Mouse (Mus musculus) kidney, embryonic 14.5 days (tissue): ENCODE results near the gene Plvap. TPM values are rescaled to one million over a fixed set of nuclear protein-coding genes. Genes with fewer than 3 reads are reported as not detected.

Experiments used
- ATAC-seq: fragments of 200-750 bp; cut with Nextera tagmentation; 2 replicates; pipeline ENCODE4 v1.8.0; 2017; ENCODE audit warnings: moderate number of reproducible peaks, mild to moderate bottlenecking, moderate TSS enrichment, moderate library complexity; ENCODE audit not compliant: low FRiP score, low TSS enrichment
- H3K27ac ChIP-seq: fragments of 300-500 bp; sonication (generic); 2 replicates; pipeline ENCODE4 v1.5.1; 2014; ENCODE audit warnings: low read depth, mild to moderate bottlenecking, low read length, moderate library complexity, mixed read lengths
- H3K27me3 ChIP-seq: fragments of 300-500 bp; sonication (generic); 2 replicates; pipeline ENCODE4 v1.6.1; 2014; ENCODE audit warnings: mild to moderate bottlenecking, low read length; ENCODE audit not compliant: control insufficient read depth, insufficient read depth
- H3K36me3 ChIP-seq: fragments of 300-500 bp; sonication (generic); 2 replicates; pipeline ENCODE4 v1.6.1; 2014; ENCODE audit warnings: low read length, mixed read lengths; ENCODE audit not compliant: control insufficient read depth, insufficient read depth
- H3K4me1 ChIP-seq: fragments of 300-500 bp; sonication (generic); 2 replicates; pipeline ENCODE4 v1.6.1; 2014; ENCODE audit warnings: low read length, mixed read lengths; ENCODE audit not compliant: control insufficient read depth, insufficient read depth
- H3K4me2 ChIP-seq: fragments of 300-500 bp; sonication (generic); replicated peaks from 2 replicates; pipeline ENCODE4 v1.6.1; 2014; ENCODE audit warnings: low read depth, mild to moderate bottlenecking, low read length
- H3K4me3 ChIP-seq: fragments of 300-500 bp; sonication (generic); 2 replicates; pipeline ENCODE4 v1.5.1; 2014; ENCODE audit warnings: mild to moderate bottlenecking, low read length
- H3K9ac ChIP-seq: fragments of 300-500 bp; sonication (generic); 2 replicates; pipeline ENCODE4 v1.6.1; 2014; ENCODE audit warnings: low read depth, mild to moderate bottlenecking, low read length, moderate library complexity
- H3K9me3 ChIP-seq: fragments of 300-500 bp; sonication (generic); 2 replicates; pipeline ENCODE4 v1.6.1; 2016; ENCODE audit warnings: low read length; ENCODE audit not compliant: control insufficient read depth
- WGBS: fragments of 180-500 bp; shearing (Covaris S2); extraction: QIAGEN DNeasy Blood & Tissue Kit; methylation state at CpG from one replicate; pipeline ENCODE4 v1.1.7; 2014; 5-methylcytosine and 5-hydroxymethylcytosine counted together
- polyA plus RNA-seq: library from polyadenylated mRNA; unstranded; fragments of >200 nt; fragmentation: Nextera tagmentation; extraction: Ambion mirVana; gene quantifications from 2 replicates; pipeline ENCODE4 v1.2.1, GENCODE M21; 2014

Plvap gene
- polyA plus RNA-seq, 1 experiment from 2014 or later, result 123 TPM

- no peak overlapping the region for H3K9ac ChIP-seq
- H3K4me2 ChIP-seq, result no peak overlapping the region
- no peaks in the 10 kb centered on the region for H3K4me1 ChIP-seq
- H3K36me3 ChIP-seq, result no peaks in the 10 kb centered on the region
- WGBS, result 14% methylated on average over 6 of the region's 6 CpGs
- H3K4me3 ChIP-seq, result no peak overlapping the region
- no peaks in the 10 kb centered on the region for H3K27me3 ChIP-seq
- ATAC-seq, result no peak
- H3K27ac ChIP-seq, result peak overlapping the region; percentile 20; the same call in 1 of the 2 replicates
- no peaks in the 10 kb centered on the region for H3K9me3 ChIP-seq
Observed at GRCm38 (mm10) chr8:71516786-71517185, 5.2 kb upstream of the Plvap start.

- 79% methylated on average over 5 of the region's 5 CpGs for WGBS
- no peaks in the 10 kb centered on the region for H3K36me3 ChIP-seq
- no peak overlapping the region for H3K4me2 ChIP-seq
Observed at GRCm38 (mm10) chr8:71515043-71515442, 3.5 kb upstream of the Plvap start.

GRCm38 (mm10) chr8:71513018-71513754, 1.6 kb upstream of the Plvap start:
- Histone ChIP-seq H3K4me3 (no peak overlapping the region), H3K9ac (no peak overlapping the region), H3K27ac (no peak overlapping the region), H3K4me1 (peaks cover 2% of the 10 kb centered on the region; the same call in 1 of the 2 replicates), H3K4me2 (no peak overlapping the region), H3K36me3 (no peaks in the 10 kb centered on the region), H3K9me3 (no peaks in the 10 kb centered on the region), H3K27me3 (peaks cover 8% of the 10 kb centered on the region)
- ATAC-seq, result no peak
- WGBS, result 69% methylated on average over 15 of the region's 15 CpGs

More at GRCm38 (mm10) chr8:71515043-71515442, 3.5 kb upstream of the Plvap start:
- no peaks in the 10 kb centered on the region for H3K9me3 ChIP-seq
- no peak overlapping the region for H3K27ac ChIP-seq
- H3K4me1 ChIP-seq, result no peaks in the 10 kb centered on the region
- H3K9ac ChIP-seq, result no peak overlapping the region
- no peak for ATAC-seq
- H3K4me3 ChIP-seq, result no peak overlapping the region
- H3K27me3 ChIP-seq, result no peaks in the 10 kb centered on the region

GRCm38 (mm10) chr8:71509316-71509715, 2.2 kb downstream of the Plvap start:
- 78% methylated on average over 2 of the region's 2 CpGs for WGBS
- H3K4me1 ChIP-seq, result peaks cover 11% of the 10 kb centered on the region; the same call in 1 of the 2 replicates
- H3K27ac ChIP-seq, result no peak overlapping the region
- peak overlapping the region; percentile 27; the same call in 1 of the 2 replicates for H3K4me3 ChIP-seq
- H3K9me3 ChIP-seq, result no peaks in the 10 kb centered on the region
- ATAC-seq, result no peak
- no peaks in the 10 kb centered on the region for H3K36me3 ChIP-seq
- peak overlapping the region; percentile 26; the same call in 1 of the 2 replicates for H3K4me2 ChIP-seq
- peaks cover 29% of the 10 kb centered on the region for H3K27me3 ChIP-seq
- 0 out of 2 replicates have a peak overlapping the region, but pooled peaks have one; percentile 8 for H3K9ac ChIP-seq

- ATAC-seq, result peak; percentile 71
- under 1% methylated on average over 61 of the region's 61 CpGs for whole genome bisulfite sequencing
- peaks cover 11% of the 10 kb centered on the region; the same call in 1 of the 2 replicates for H3K4me1 ChIP-seq
- H3K4me2 ChIP-seq, result peak overlapping the region; percentile 80
- no peaks in the 10 kb centered on the region for H3K36me3 ChIP-seq
- peak overlapping the region; percentile 47 for H3K9ac ChIP-seq
- H3K27me3 ChIP-seq, result peaks cover 29% of the 10 kb centered on the region
- H3K27ac ChIP-seq, result no peak overlapping the region
- H3K9me3 ChIP-seq, result no peaks in the 10 kb centered on the region
- peak overlapping the region; percentile 47 for H3K4me3 ChIP-seq
Observed at GRCm38 (mm10) chr8:71507589-71508104, 3.9 kb downstream of the Plvap start.

- Histone ChIP-seq H3K27ac (no peak overlapping the region), H3K9ac (no peak overlapping the region), H3K4me3 (no peak overlapping the region), H3K4me2 (no peak overlapping the region), H3K9me3 (no peaks in the 10 kb centered on the region), H3K27me3 (peaks cover 29% of the 10 kb centered on the region), H3K4me1 (peaks cover 11% of the 10 kb centered on the region; the same call in 1 of the 2 replicates), H3K36me3 (no peaks in the 10 kb centered on the region)
- 90% methylated on average over 4 of the region's 4 CpGs for WGBS
- ATAC-seq, result no peak
Observed at GRCm38 (mm10) chr8:71505979-71506378, 5.6 kb downstream of the Plvap start.

- H3K4me2 ChIP-seq, result no peak overlapping the region
- H3K9ac ChIP-seq, result no peak overlapping the region
- no peak overlapping the region for H3K27ac ChIP-seq
- 87% methylated on average over 4 of the region's 4 CpGs for WGBS
- H3K36me3 ChIP-seq, result no peaks in the 10 kb centered on the region
- H3K4me1 ChIP-seq, result peaks cover 11% of the 10 kb centered on the region; the same call in 1 of the 2 replicates
- H3K4me3 ChIP-seq, result no peak overlapping the region
- H3K9me3 ChIP-seq, result no peaks in the 10 kb centered on the region
- H3K27me3 ChIP-seq, result peaks cover 29% of the 10 kb centered on the region
- ATAC-seq, result no peak
Observed at GRCm38 (mm10) chr8:71505326-71505725, 6.2 kb downstream of the Plvap start.

- peaks cover 12% of the 10 kb centered on the region for H3K4me1 ChIP-seq
- H3K4me2 ChIP-seq, result no peak overlapping the region
- H3K9ac ChIP-seq, result no peak overlapping the region
- no peaks in the 10 kb centered on the region for H3K36me3 ChIP-seq
- peaks cover 29% of the 10 kb centered on the region for H3K27me3 ChIP-seq
- H3K4me3 ChIP-seq, result no peak overlapping the region
- 75% methylated on average over 4 of the region's 4 CpGs for WGBS
- H3K9me3 ChIP-seq, result no peaks in the 10 kb centered on the region
- ATAC-seq, result no peak
- no peak overlapping the region for H3K27ac ChIP-seq
Observed at GRCm38 (mm10) chr8:71504349-71504748, 7.2 kb downstream of the Plvap start.
